Mouse (Mus musculus): ENCODE measurements around the gene Akap14. TPM values are rescaled to one million over a fixed set of nuclear protein-coding genes. Genes with fewer than 3 reads are reported as not detected.

Gene Akap14
- 2.6 TPM for polyA plus RNA-seq (2014; fragmentation: Illumina TruSeq; extraction: RNeasy Lipid Tissue Mini Kit (QIAGEN cat#74804); ENCODE audit: insufficient read depth, low read depth, low replicate concordance)

DNA sequence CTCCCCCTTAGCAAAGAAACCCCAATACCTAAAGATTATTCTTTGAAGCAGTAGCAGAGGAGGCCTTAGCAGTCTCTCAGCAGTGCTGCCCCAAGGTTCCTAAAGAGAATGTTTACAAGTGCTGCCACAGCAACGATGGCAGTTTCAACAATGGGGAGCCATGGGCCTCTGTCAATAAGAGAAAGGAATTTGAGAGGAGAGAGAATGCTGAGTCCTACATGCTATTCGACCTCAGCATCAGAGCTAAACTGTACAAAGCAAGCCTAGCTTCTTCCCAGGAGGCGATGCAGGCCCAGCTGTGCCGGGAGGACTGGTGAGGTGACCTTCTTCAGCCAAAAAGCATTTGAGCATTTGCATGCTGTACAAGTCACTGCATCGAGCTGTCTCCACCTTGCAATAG lies at the start of gene Akap14:
Gene Akap14, minus strand, starts transcription at position 101 of the 400 bp plus-strand sequence.

DNA sequence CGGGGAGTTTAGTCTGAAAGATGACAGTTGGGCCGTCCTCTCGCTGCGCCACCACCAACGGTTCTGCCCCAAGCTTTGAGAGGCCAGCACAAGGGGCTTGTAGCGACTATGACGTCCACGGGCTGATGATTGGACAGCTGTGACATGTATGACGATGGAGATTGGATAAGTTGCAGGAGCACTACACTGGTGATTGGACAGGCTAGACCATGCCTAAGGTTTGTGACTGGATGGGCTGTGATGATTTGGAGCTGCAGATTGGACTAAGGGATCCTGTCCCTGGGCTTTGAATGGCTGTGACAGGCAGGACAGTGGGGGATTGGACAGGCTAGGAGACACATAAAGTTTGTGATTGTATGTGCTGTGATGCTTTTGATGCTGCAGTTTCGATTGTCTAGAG lies 42.3 kb upstream of the Akap14 start, which contains the start of gene Gm9:
Gene Gm9, minus strand, starts transcription at position 101 of the 400 bp plus-strand sequence.

DNA sequence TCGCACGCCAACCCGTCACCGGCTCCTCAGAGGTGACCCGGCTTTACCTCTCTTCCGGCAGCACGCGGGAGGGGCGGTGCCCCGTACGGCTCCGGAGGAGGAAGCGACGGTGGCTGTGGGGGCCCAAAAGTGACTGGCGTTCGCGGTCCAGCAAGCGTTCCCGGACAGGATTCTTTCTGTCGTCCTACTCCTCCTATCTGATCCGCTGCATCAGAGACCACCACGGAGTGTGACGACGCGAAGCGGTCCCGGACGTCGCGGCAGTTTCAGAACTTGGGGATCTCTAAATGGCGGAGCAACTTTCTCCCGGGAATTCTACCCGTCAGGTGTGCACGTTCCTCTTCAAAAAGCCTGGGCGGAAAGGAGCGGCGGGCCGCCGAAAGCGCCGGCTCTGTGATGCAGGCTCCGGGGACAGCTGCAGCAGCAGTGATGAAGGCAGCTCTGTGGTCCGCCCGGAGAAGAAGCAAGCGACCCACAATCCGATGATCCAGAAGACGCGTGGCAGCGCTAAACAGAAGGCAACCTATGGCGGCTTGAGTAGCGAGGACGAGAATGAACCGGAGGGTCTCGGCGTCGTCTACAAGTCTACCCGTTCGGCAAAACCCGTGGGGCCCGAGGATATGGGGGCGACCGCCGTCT lies 22.6 kb upstream of the Akap14 start, which contains the start of the genes Ndufa1 and Rnf113a1:
Gene Ndufa1, minus strand, starts transcription at position 59 of the 639 bp plus-strand sequence.
Gene Rnf113a1, plus strand, starts transcription at position 141 of the 639 bp plus-strand sequence.

DNA sequence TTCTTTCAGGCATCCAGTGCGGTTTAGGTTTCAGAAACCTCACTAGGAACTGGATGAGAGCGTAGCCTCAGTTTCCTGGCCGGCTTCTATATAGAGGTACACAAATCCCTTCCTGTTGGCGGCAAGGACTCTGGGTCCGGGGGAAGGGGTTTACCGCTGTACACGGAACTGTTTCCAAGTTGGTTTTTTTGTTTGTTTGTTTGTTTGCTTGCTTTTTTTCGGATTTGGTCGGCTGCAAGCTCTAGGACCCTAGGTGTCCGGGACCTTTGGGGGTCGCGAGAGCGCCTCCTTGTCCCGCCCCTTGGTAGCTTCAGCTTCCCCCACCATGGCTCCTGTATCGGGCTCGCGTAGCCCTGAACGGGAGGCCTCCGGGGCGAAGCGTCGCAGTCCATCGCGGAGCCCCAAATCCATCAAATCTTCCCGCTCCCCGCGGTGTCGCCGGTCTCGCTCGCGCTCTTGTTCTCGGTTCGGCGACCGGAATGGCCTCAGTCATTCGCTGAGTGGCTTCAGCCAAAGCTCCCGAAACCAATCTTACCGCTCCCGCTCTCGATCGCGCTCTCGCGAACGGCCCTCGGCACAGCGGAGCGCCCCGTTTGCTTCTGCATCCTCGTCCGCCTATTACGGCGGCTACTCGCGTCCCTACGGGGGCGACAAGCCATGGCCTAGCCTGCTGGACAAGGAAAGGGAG lies 41.8 kb downstream of the Akap14 start, which contains the start of gene Nkap:
Gene Nkap, plus strand, starts transcription at position 125 of the 688 bp plus-strand sequence.

DNA sequence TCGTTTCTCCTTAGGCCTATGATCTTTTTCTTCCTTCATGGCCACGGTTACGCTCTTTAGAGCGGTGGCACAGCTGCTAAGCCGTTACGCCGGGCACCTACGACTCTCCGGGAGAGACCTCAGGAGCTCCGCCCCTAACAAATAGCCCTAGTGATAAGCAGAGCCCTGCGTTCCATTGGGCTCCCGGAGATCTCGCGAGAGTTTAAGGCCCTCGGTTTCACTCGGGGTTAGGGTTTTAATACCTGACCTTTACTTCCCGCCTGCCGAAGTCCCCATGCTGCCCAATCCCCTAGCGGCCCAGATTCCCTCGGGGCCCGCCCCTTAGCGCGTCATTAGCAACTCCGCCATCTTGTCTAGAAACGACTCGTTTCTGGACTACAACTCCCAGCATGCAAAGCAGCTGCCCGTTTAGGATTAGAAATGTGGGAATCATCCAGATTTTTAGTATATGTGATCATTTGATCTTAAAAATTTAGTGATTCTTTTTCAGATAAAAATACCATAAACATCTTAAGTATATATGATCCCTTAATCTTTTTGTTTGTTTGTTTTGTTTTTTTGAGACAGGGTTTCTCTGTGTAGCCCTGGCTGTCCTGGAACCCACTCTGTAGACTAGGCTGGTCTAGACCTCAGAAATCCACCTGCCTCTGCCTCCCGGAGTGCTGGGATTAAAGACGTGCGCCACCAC lies 58.3 kb downstream of the Akap14 start, which contains the start of gene Upf3b:
Gene Upf3b, minus strand, starts transcription at position 130 of the 688 bp plus-strand sequence.

Other genes starting within 250 kb of the Akap14 start
- 6.1 TPM for gene Sept6, start 177.0 kb downstream of the Akap14 start, polyA plus RNA-seq (2014; fragmentation: Illumina TruSeq; extraction: RNeasy Lipid Tissue Mini Kit (QIAGEN cat#74804); ENCODE audit: insufficient read depth, low read depth, low replicate concordance)
- gene Sowahd, start 120.0 kb downstream of the Akap14 start, polyA plus RNA-seq (2014; fragmentation: Illumina TruSeq; extraction: RNeasy Lipid Tissue Mini Kit (QIAGEN cat#74804); ENCODE audit: insufficient read depth, low read depth, low replicate concordance), result not detected
- gene Rpl39, start 83.4 kb downstream of the Akap14 start, polyA plus RNA-seq (2014; fragmentation: Illumina TruSeq; extraction: RNeasy Lipid Tissue Mini Kit (QIAGEN cat#74804); ENCODE audit: insufficient read depth, low read depth, low replicate concordance), result 792 TPM
- gene Upf3b, start 58.5 kb downstream of the Akap14 start, polyA plus RNA-seq (2014; fragmentation: Illumina TruSeq; extraction: RNeasy Lipid Tissue Mini Kit (QIAGEN cat#74804); ENCODE audit: insufficient read depth, low read depth, low replicate concordance), result 10.3 TPM
- 6.7 TPM for gene Nkap, start 42.0 kb downstream of the Akap14 start, polyA plus RNA-seq (2014; fragmentation: Illumina TruSeq; extraction: RNeasy Lipid Tissue Mini Kit (QIAGEN cat#74804); ENCODE audit: insufficient read depth, low read depth, low replicate concordance)
- 348 TPM for gene Ndufa1, start 22.3 kb upstream of the Akap14 start, polyA plus RNA-seq (2014; fragmentation: Illumina TruSeq; extraction: RNeasy Lipid Tissue Mini Kit (QIAGEN cat#74804); ENCODE audit: insufficient read depth, low read depth, low replicate concordance)
- 2.7 TPM for gene Rnf113a1, start 22.4 kb upstream of the Akap14 start, polyA plus RNA-seq (2014; fragmentation: Illumina TruSeq; extraction: RNeasy Lipid Tissue Mini Kit (QIAGEN cat#74804); ENCODE audit: insufficient read depth, low read depth, low replicate concordance)
- gene Gm9, start 42.2 kb upstream of the Akap14 start, polyA plus RNA-seq (2014; fragmentation: Illumina TruSeq; extraction: RNeasy Lipid Tissue Mini Kit (QIAGEN cat#74804); ENCODE audit: insufficient read depth, low read depth, low replicate concordance), result not detected
- gene Rhox1, start 53.4 kb upstream of the Akap14 start, polyA plus RNA-seq (2014; fragmentation: Illumina TruSeq; extraction: RNeasy Lipid Tissue Mini Kit (QIAGEN cat#74804); ENCODE audit: insufficient read depth, low read depth, low replicate concordance), result not detected
- gene Rhox2a, start 76.1 kb upstream of the Akap14 start, polyA plus RNA-seq (2014; fragmentation: Illumina TruSeq; extraction: RNeasy Lipid Tissue Mini Kit (QIAGEN cat#74804); ENCODE audit: insufficient read depth, low read depth, low replicate concordance), result not detected
- not detected for gene Rhox3a, start 81.1 kb upstream of the Akap14 start, polyA plus RNA-seq (2014; fragmentation: Illumina TruSeq; extraction: RNeasy Lipid Tissue Mini Kit (QIAGEN cat#74804); ENCODE audit: insufficient read depth, low read depth, low replicate concordance)
- gene Rhox4a, start 96.5 kb upstream of the Akap14 start, polyA plus RNA-seq (2014; fragmentation: Illumina TruSeq; extraction: RNeasy Lipid Tissue Mini Kit (QIAGEN cat#74804); ENCODE audit: insufficient read depth, low read depth, low replicate concordance), result not detected
- gene Rhox3a2, start 211.2 kb upstream of the Akap14 start, polyA plus RNA-seq (2014; fragmentation: Illumina TruSeq; extraction: RNeasy Lipid Tissue Mini Kit (QIAGEN cat#74804); ENCODE audit: insufficient read depth, low read depth, low replicate concordance), result not detected
- not detected for gene Rhox4a2, start 222.0 kb upstream of the Akap14 start, polyA plus RNA-seq (2014; fragmentation: Illumina TruSeq; extraction: RNeasy Lipid Tissue Mini Kit (QIAGEN cat#74804); ENCODE audit: insufficient read depth, low read depth, low replicate concordance)
- not detected for gene Rhox2b, start 243.2 kb upstream of the Akap14 start, polyA plus RNA-seq (2014; fragmentation: Illumina TruSeq; extraction: RNeasy Lipid Tissue Mini Kit (QIAGEN cat#74804); ENCODE audit: insufficient read depth, low read depth, low replicate concordance)

All from lung, adult 10 weeks (tissue).